Mouse (Mus musculus) heart, adult 2 months (tissue): ENCODE results near the gene Irf4. TPM values are rescaled to one million over a fixed set of nuclear protein-coding genes. Genes with fewer than 3 reads are reported as not detected.

ENCODE experiments used
- DNase-seq, 2 experiments: peaks; one replicate each; pipeline ENCODE4 v3.0.0; 2021
- H3K27ac ChIP-seq: fragments of 200-600 bp; 2 replicates; pipeline ENCODE4 v1.8.1; 2022
- H3K27me3 ChIP-seq: fragments of 200-500 bp; 2 replicates; pipeline ENCODE4 v1.6.1; 2012; ENCODE audit warnings: mild to moderate bottlenecking, low read length, inconsistent platforms, mixed read lengths; ENCODE audit not compliant: control insufficient read depth, insufficient read depth
- H3K36me3 ChIP-seq: fragments of 200-500 bp; 2 replicates; pipeline ENCODE4 v1.6.1; 2012; ENCODE audit warnings: low read length, inconsistent platforms; ENCODE audit not compliant: control insufficient read depth, insufficient read depth
- H3K4me1 ChIP-seq: fragments of 200-500 bp; 2 replicates; pipeline ENCODE4 v1.6.1; 2011; ENCODE audit warnings: low read length; ENCODE audit not compliant: control insufficient read depth, insufficient read depth
- H3K4me3 ChIP-seq: fragments of 200-600 bp; 2 replicates; pipeline ENCODE4 v1.8.1; 2022
- H3K79me2 ChIP-seq: fragments of 200-500 bp; replicated peaks from 2 replicates; pipeline ENCODE4 v1.6.1; 2012; ENCODE audit warnings: mild to moderate bottlenecking, inconsistent platforms, low read length, moderate library complexity, mixed read lengths; ENCODE audit not compliant: control insufficient read depth, insufficient read depth
- H3K9ac ChIP-seq: fragments of 200-500 bp; 2 replicates; pipeline ENCODE4 v1.6.1; 2012; ENCODE audit warnings: low read depth, mild to moderate bottlenecking, control low read depth, inconsistent platforms, low read length, mixed read lengths
- CTCF ChIP-seq: fragments of 200-600 bp; IDR thresholded peaks from 2 replicates; pipeline ENCODE4 v1.8.1; 2022; ENCODE audit warnings: antibody characterized with exemption, mild to moderate bottlenecking, moderate library complexity
- EP300 ChIP-seq: fragments of 200-500 bp; IDR thresholded peaks from 2 replicates; pipeline ENCODE4 v1.6.1; 2011; ENCODE audit warnings: low read depth, low read length, control low read depth; ENCODE audit not compliant: insufficient read depth
- POLR2A ChIP-seq: fragments of 200-500 bp; IDR thresholded peaks from 2 replicates; pipeline ENCODE4 v1.6.1; 2011; ENCODE audit warnings: mild to moderate bottlenecking, low read depth, low read length, control low read depth; ENCODE audit not compliant: insufficient read depth
- WGBS: fragments of 180-500 bp; shearing (Covaris S2); methylation state at CpG from one replicate; pipeline ENCODE4 v1.1.7; 2018; 5-methylcytosine and 5-hydroxymethylcytosine counted together
- intact Hi-C: fragments of 180-260 bp; cut with DNase I; formaldehyde crosslinking; loops from one replicate; pipeline ENCODE4 v1.15.1; 2025
- polyA plus RNA-seq: library from polyadenylated mRNA; depleted of rRNA; stranded (reverse); fragments of >200 nt; gene quantifications from 2 replicates; pipeline ENCODE4 v1.2.3, GENCODE M21; 2012; rRNA removed
- total RNA-seq, 2 experiments: library from RNA; stranded (reverse); gene quantifications; 2 replicates each; pipeline ENCODE4 v1.2.3; 2021

Gene Irf4
- total and polyA plus RNA-seq, 3 experiments: 0.92 to 2.1 (median 1.3) TPM

DNA sequence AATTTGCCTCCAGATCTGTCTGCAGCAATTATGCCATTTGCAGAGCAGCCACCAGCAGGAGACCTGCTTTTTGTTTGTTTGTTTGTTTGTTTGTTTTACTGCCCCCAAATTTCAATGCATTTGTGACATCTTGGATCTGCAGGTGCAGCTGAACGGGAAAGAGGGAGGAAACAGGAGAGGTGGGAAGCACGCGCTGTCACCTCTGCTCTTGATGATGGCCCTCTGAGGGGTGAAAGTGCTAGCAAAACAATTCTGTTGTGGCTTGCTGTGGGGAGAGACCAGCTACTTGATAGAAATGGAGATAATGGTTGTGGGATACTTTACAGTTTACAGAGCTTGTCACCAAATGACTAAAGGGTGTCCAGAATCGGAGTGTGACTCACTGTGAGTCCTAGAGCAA lies 46.9 kb downstream of the Irf4 start:
- no peaks in the 10 kb centered on the region for H3K36me3 ChIP-seq
- 87% methylated on average over 4 of the region's 4 CpGs for WGBS
- H3K9ac ChIP-seq: no peak overlapping the region
- intact Hi-C loops: no loop called here
- TF ChIP-seq POLR2A (no peak), CTCF (no peak), EP300 (no peak)
- DNase-seq: no peak
- no peak overlapping the region for H3K4me3 ChIP-seq
- H3K4me1 ChIP-seq: no peaks in the 10 kb centered on the region
- H3K27me3 ChIP-seq: no peaks in the 10 kb centered on the region
- H3K79me2 ChIP-seq: no peaks in the 10 kb centered on the region
- H3K27ac ChIP-seq: no peak overlapping the region

DNA sequence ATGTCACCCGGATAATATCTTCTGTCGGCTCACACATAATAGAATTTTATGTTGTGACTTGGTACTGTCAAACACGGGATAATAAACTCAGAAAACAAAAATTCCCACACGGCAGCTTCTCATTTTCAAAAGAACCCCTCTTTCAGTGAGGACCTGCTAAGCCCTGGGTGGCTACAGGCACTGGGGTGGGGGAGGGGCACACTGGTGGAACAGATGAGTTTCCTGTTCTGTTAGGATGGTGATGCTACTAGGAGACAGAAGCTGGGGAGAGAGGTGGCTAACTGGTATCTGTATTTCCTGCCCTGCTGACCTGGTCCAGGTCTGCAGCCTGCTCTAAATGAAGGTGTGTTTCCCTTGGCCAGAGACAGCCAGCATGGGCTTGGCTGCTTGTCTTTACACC lies 52.9 kb downstream of the Irf4 start:
- Histone ChIP-seq H3K4me1 (no peaks in the 10 kb centered on the region), H3K4me3 (no peak overlapping the region), H3K27me3 (no peaks in the 10 kb centered on the region), H3K27ac (no peak overlapping the region), H3K36me3 (no peaks in the 10 kb centered on the region), H3K9ac (no peak overlapping the region), H3K79me2 (no peaks in the 10 kb centered on the region)
- intact Hi-C loops: no loop called here
- TF ChIP-seq POLR2A (no peak), EP300 (no peak), CTCF (no peak)
- WGBS: 85% methylated on average over 4 of the region's 4 CpGs
- DNase-seq: no peak

DNA sequence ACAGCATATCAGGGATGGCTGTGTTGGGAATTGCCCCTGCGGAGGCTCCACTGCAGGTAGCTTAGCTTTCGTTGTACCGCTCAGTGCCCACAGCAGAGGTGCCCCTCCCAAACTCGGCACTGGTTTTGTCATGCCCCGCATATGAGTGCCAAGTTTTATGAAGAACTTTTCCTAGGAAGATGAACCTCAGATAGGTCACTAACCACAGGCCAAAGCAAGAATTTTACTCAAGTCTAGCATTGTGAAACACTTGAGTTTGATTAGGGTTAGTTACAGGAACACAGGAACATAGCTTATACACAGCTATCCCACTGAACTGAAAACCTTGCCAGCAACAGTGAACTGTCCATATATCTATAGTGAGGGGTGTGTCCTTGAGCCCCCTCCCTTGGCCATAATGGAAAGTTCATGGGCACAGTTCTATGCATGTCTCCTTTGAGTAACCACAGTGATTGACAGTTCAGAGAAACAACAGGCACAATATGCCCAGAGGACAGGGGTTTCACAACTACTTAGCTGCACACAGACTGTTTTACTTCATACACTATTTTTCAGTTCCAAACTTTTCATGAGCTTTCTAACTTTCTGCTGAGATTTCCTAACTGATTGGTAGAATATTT lies 53.4 kb downstream of the Irf4 start:
- Histone ChIP-seq H3K27me3 (no peaks in the 10 kb centered on the region), H3K9ac (no peak overlapping the region), H3K4me1 (no peaks in the 10 kb centered on the region), H3K27ac (no peak overlapping the region), H3K36me3 (no peaks in the 10 kb centered on the region), H3K4me3 (no peak overlapping the region), H3K79me2 (no peaks in the 10 kb centered on the region)
- intact Hi-C loops: no loop called here
- TF ChIP-seq EP300: no peak
- TF ChIP-seq CTCF: no peak
- no peak for TF ChIP-seq POLR2A
- 88% methylated on average over 5 of the region's 5 CpGs for WGBS
- no peak for DNase-seq

DNA sequence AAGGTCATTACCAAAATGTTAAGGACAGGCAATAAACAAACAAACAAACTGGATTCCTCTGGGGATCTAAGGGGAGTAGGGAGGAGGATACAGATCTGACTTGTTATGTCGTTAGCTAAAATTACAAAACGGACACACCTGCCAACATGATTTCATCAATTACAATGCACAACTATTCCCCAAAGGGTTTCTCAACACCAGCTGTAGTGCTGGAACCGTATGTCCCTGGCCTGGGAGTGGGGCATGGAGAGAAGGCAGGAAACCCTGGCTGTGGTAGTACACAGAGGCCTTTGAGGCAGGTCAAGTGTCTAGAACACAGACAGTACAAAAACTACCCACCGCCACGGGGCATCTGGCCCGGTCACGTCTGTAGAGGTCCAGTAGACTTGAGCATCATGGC lies 60.2 kb downstream of the Irf4 start:
- 62% methylated on average over 7 of the region's 7 CpGs for WGBS
- Histone ChIP-seq H3K36me3 (no peaks in the 10 kb centered on the region), H3K27me3 (no peaks in the 10 kb centered on the region), H3K4me3 (no peak overlapping the region), H3K4me1 (peaks cover 6% of the 10 kb centered on the region), H3K9ac (no peak overlapping the region), H3K79me2 (no peaks in the 10 kb centered on the region), H3K27ac (no peak overlapping the region)
- DNase-seq: peak in 1 of 2 experiments; percentile 41
- intact Hi-C loops: no loop called here
- TF ChIP-seq EP300 (peak; percentile 68; the same call in 1 of the 2 replicates), CTCF (no peak), POLR2A (no peak)

DNA sequence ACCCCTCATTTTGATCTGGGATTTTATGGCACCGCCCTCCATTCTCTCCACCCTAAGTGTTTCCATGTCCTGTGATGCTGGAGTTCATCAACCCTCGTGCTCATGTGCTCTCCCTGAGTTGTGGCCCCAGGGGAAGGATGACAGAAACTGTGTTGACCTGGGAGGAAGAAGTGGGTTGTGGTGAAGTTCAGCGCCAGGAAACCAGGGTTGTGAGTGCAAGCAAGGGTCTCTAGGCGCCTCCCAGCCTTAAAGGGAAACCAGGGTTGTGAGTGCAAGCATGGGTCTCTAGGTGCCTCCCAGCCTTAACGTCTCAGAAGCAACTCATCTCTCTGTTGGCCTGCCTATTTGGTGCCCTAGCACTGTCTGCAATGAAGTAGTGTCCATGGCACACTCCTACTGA lies 64.4 kb downstream of the Irf4 start:
- H3K27me3 ChIP-seq: no peaks in the 10 kb centered on the region
- DNase-seq: no peak
- no peaks in the 10 kb centered on the region for H3K79me2 ChIP-seq
- no peak overlapping the region for H3K27ac ChIP-seq
- peaks cover 6% of the 10 kb centered on the region for H3K4me1 ChIP-seq
- no peak for TF ChIP-seq EP300
- TF ChIP-seq CTCF: no peak
- no peak for TF ChIP-seq POLR2A
- intact Hi-C loops: no loop called here
- H3K4me3 ChIP-seq: no peak overlapping the region
- WGBS: 72% methylated on average over 5 of the region's 5 CpGs
- H3K9ac ChIP-seq: no peak overlapping the region
- no peaks in the 10 kb centered on the region for H3K36me3 ChIP-seq

DNA sequence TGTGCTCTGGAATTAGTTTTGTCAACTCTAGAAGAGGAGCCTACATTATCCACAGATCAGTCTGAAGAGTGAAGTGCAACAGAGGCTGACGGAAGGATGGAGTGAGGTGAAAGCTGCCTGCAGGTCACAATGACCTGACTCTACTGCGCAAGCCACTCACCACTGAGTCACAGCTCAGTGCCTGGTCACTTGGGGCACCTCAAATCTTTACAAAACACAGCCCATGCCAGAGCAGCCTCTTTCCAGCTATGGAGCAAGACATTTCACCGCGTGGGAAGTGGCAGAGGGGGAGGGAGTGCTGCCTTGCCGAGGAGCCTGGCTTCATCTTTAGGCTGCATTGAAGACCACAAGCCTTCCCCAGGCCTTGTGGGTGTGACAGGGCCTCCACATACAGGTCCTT lies 65.2 kb downstream of the Irf4 start:
- TF ChIP-seq CTCF: no peak
- TF ChIP-seq POLR2A: no peak
- no peak for TF ChIP-seq EP300
- no peak overlapping the region for H3K4me3 ChIP-seq
- no peaks in the 10 kb centered on the region for H3K27me3 ChIP-seq
- no peak for DNase-seq
- H3K9ac ChIP-seq: no peak overlapping the region
- intact Hi-C loops: no loop called here
- H3K27ac ChIP-seq: no peak overlapping the region
- peaks cover 4% of the 10 kb centered on the region for H3K4me1 ChIP-seq
- 89% methylated on average over 5 of the region's 5 CpGs for WGBS
- H3K79me2 ChIP-seq: no peaks in the 10 kb centered on the region
- no peaks in the 10 kb centered on the region for H3K36me3 ChIP-seq

Other genes with a start within 250 kb of the Irf4 start
- 1,000 to 10,000 TPM; 1,072 to 1,223 TPM for gene Uqcrfs1, start 203.9 kb upstream of the Irf4 start, total RNA-seq
- gene Uqcrfs1, start 203.9 kb upstream of the Irf4 start, polyA plus RNA-seq: 717 and 971 TPM in 2 replicates
- gene Dusp22, start 89.2 kb upstream of the Irf4 start, total RNA-seq: 10 to 100 TPM; 18.6 to 21.2 TPM
- gene Dusp22, start 89.2 kb upstream of the Irf4 start, polyA plus RNA-seq: 14.7 and 24.0 TPM in 2 replicates
- gene Hus1b, start 198.5 kb downstream of the Irf4 start, total RNA-seq: under 1 TPM in 1 of 2 experiments, not detected in 1; 0.42 TPM
- not detected in 2 replicates for gene Hus1b, start 198.5 kb downstream of the Irf4 start, polyA plus RNA-seq
- 10 to 100 TPM; 14.3 to 14.7 TPM for gene Exoc2, start 224.9 kb downstream of the Irf4 start, total RNA-seq
- 6.4 and 11.4 TPM in 2 replicates for gene Exoc2, start 224.9 kb downstream of the Irf4 start, polyA plus RNA-seq
- gene Gm5447, start 225.0 kb downstream of the Irf4 start, total RNA-seq: not detected
- not detected in 2 replicates for gene Gm5447, start 225.0 kb downstream of the Irf4 start, polyA plus RNA-seq